Mouse (Mus musculus) hindbrain, embryonic 11.5 days (tissue): ENCODE data around the gene Mapkbp1. TPM values are rescaled to one million over a fixed set of nuclear protein-coding genes. Genes with fewer than 3 reads are reported as not detected.

Experiments
- ATAC-seq: fragments of 200-750 bp; cut with Nextera tagmentation; 2 replicates; pipeline ENCODE4 v1.8.0; 2017; ENCODE audit warnings: mild to moderate bottlenecking, moderate TSS enrichment, moderate library complexity; ENCODE audit not compliant: low FRiP score
- DNase-seq: peaks from one replicate; pipeline ENCODE4 v3.0.0-alpha.2; 2015; ENCODE audit warnings: low spot score
- H3K27ac ChIP-seq: fragments of 300-500 bp; sonication (generic); 2 replicates; pipeline ENCODE4 v1.5.1; 2014; ENCODE audit warnings: mild to moderate bottlenecking, low read depth, low read length
- H3K27me3 ChIP-seq: fragments of 300-500 bp; sonication (generic); 2 replicates; pipeline ENCODE4 v1.6.1; 2014; ENCODE audit warnings: mild to moderate bottlenecking, low read length, moderate library complexity, mixed read lengths; ENCODE audit not compliant: control insufficient read depth, insufficient read depth
- H3K36me3 ChIP-seq: fragments of 300-500 bp; sonication (generic); 2 replicates; pipeline ENCODE4 v1.6.1; 2014; ENCODE audit warnings: mild to moderate bottlenecking, low read length, moderate library complexity, mixed read lengths; ENCODE audit not compliant: control insufficient read depth, insufficient read depth
- H3K4me1 ChIP-seq: fragments of 300-500 bp; sonication (generic); replicated peaks from 2 replicates; pipeline ENCODE4 v1.6.1; 2014; ENCODE audit warnings: low read length, mixed read lengths; ENCODE audit not compliant: control insufficient read depth, insufficient read depth
- H3K4me2 ChIP-seq: fragments of 300-500 bp; sonication (generic); replicated peaks from 2 replicates; pipeline ENCODE4 v1.6.1; 2014; ENCODE audit warnings: mild to moderate bottlenecking, low read depth, low read length
- H3K4me3 ChIP-seq: fragments of 300-500 bp; sonication (generic); 2 replicates; pipeline ENCODE4 v1.5.1; 2014; ENCODE audit warnings: low read depth, low read length
- H3K9ac ChIP-seq: fragments of 300-500 bp; sonication (generic); 2 replicates; pipeline ENCODE4 v1.6.1; 2014; ENCODE audit warnings: low read depth, low read length
- H3K9me3 ChIP-seq: fragments of 300-500 bp; sonication (generic); 2 replicates; pipeline ENCODE4 v1.6.1; 2016; ENCODE audit warnings: low read length; ENCODE audit not compliant: control insufficient read depth
- whole genome bisulfite sequencing: fragments of 180-500 bp; shearing (Covaris S2); extraction: QIAGEN DNeasy Blood & Tissue Kit; methylation state at CpG from one replicate; pipeline ENCODE4 v1.1.7; 2014; 5-methylcytosine and 5-hydroxymethylcytosine counted together
- polyA plus RNA-seq: library from polyadenylated mRNA; unstranded; fragments of >200 nt; fragmentation: Nextera tagmentation; extraction: Ambion mirVana; gene quantifications from 2 replicates; pipeline ENCODE4 v1.2.1, GENCODE M21; 2014

The Mapkbp1 gene
- polyA plus RNA-seq, 1 experiment from 2014 or later: 4.4 TPM

- H3K4me2 ChIP-seq: no peak overlapping the region
- no peak overlapping the region for H3K9ac ChIP-seq
- H3K9me3 ChIP-seq: no peaks in the 10 kb centered on the region
- H3K36me3 ChIP-seq: no peaks in the 10 kb centered on the region
- H3K4me1 ChIP-seq: no peaks in the 10 kb centered on the region
- H3K27ac ChIP-seq: no peak overlapping the region
- 60% methylated on average over 6 of the region's 6 CpGs for WGBS
- no peaks in the 10 kb centered on the region for H3K27me3 ChIP-seq
- ATAC-seq: no peak
- H3K4me3 ChIP-seq: no peak overlapping the region
- no peak for DNase-seq
Measured at GRCm38 (mm10) chr2:120051405-120051804, 78.9 kb downstream of the Mapkbp1 start.

GRCm38 (mm10) chr2:120054771-120055552 is 82.5 kb downstream of the Mapkbp1 start:
- WGBS: 88% methylated on average over 12 of the region's 12 CpGs
- H3K9me3 ChIP-seq: no peaks in the 10 kb centered on the region
- no peaks in the 10 kb centered on the region for H3K4me1 ChIP-seq
- H3K9ac ChIP-seq: no peak overlapping the region
- no peak for DNase-seq
- ATAC-seq: no peak
- H3K4me2 ChIP-seq: no peak overlapping the region
- H3K4me3 ChIP-seq: no peak overlapping the region
- no peaks in the 10 kb centered on the region for H3K27me3 ChIP-seq
- H3K27ac ChIP-seq: no peak overlapping the region
- no peaks in the 10 kb centered on the region for H3K36me3 ChIP-seq

GRCm38 (mm10) chr2:120055923-120056322 is 83.4 kb downstream of the Mapkbp1 start:
- ATAC-seq (no peak), DNase-seq (no peak)
- no peaks in the 10 kb centered on the region for H3K4me1 ChIP-seq
- no peak overlapping the region for H3K9ac ChIP-seq
- WGBS: 90% methylated on average over 10 of the region's 10 CpGs
- no peaks in the 10 kb centered on the region for H3K36me3 ChIP-seq
- H3K4me2 ChIP-seq: no peak overlapping the region
- no peak overlapping the region for H3K4me3 ChIP-seq
- no peak overlapping the region for H3K27ac ChIP-seq
- no peaks in the 10 kb centered on the region for H3K9me3 ChIP-seq
- H3K27me3 ChIP-seq: no peaks in the 10 kb centered on the region

GRCm38 (mm10) chr2:120058818-120059217 is 86.3 kb downstream of the Mapkbp1 start:
- no peak overlapping the region for H3K27ac ChIP-seq
- no peak for ATAC-seq
- 87% methylated on average over 4 of the region's 4 CpGs for WGBS

GRCm38 (mm10) chr2:120059466-120059865 is 87.0 kb downstream of the Mapkbp1 start:
- DNase-seq (no peak), ATAC-seq (no peak)
- no peaks in the 10 kb centered on the region for H3K27me3 ChIP-seq
- H3K36me3 ChIP-seq: no peaks in the 10 kb centered on the region
- H3K27ac ChIP-seq: no peak overlapping the region
- H3K4me3 ChIP-seq: no peak overlapping the region
- H3K4me1 ChIP-seq: no peaks in the 10 kb centered on the region
- H3K9ac ChIP-seq: no peak overlapping the region
- H3K4me2 ChIP-seq: no peak overlapping the region
- no peaks in the 10 kb centered on the region for H3K9me3 ChIP-seq
- WGBS: 81% methylated on average over 3 of the region's 3 CpGs

More at GRCm38 (mm10) chr2:120058818-120059217, 86.3 kb downstream of the Mapkbp1 start:
- no peaks in the 10 kb centered on the region for H3K36me3 ChIP-seq
- no peaks in the 10 kb centered on the region for H3K27me3 ChIP-seq
- no peak overlapping the region for H3K4me3 ChIP-seq
- no peaks in the 10 kb centered on the region for H3K4me1 ChIP-seq
- H3K9me3 ChIP-seq: no peaks in the 10 kb centered on the region
- DNase-seq: no peak
- H3K9ac ChIP-seq: no peak overlapping the region
- no peak overlapping the region for H3K4me2 ChIP-seq

- H3K9ac ChIP-seq: no peak overlapping the region
- no peak for DNase-seq
- no peaks in the 10 kb centered on the region for H3K4me1 ChIP-seq
- H3K4me3 ChIP-seq: no peak overlapping the region
- no peaks in the 10 kb centered on the region for H3K36me3 ChIP-seq
- no peaks in the 10 kb centered on the region for H3K27me3 ChIP-seq
- no peak overlapping the region for H3K4me2 ChIP-seq
- H3K27ac ChIP-seq: no peak overlapping the region
- 68% methylated on average over 6 of the region's 6 CpGs for whole genome bisulfite sequencing
- no peak for ATAC-seq
- no peaks in the 10 kb centered on the region for H3K9me3 ChIP-seq
Measured at GRCm38 (mm10) chr2:120060190-120060589, 87.7 kb downstream of the Mapkbp1 start.

- no peaks in the 10 kb centered on the region for H3K27me3 ChIP-seq
- ATAC-seq (no peak), DNase-seq (no peak)
- H3K4me1 ChIP-seq: no peaks in the 10 kb centered on the region
- H3K9me3 ChIP-seq: no peaks in the 10 kb centered on the region
- no peaks in the 10 kb centered on the region for H3K36me3 ChIP-seq
- no peak overlapping the region for H3K9ac ChIP-seq
- H3K4me3 ChIP-seq: no peak overlapping the region
- no peak overlapping the region for H3K4me2 ChIP-seq
- 70% methylated on average over 9 of the region's 9 CpGs for WGBS
- no peak overlapping the region for H3K27ac ChIP-seq
Measured at GRCm38 (mm10) chr2:120060651-120061050, 88.2 kb downstream of the Mapkbp1 start.

GRCm38 (mm10) chr2:120062248-120062647 is 89.7 kb downstream of the Mapkbp1 start:
- H3K27me3 ChIP-seq: no peaks in the 10 kb centered on the region
- WGBS: 86% methylated on average over 8 of the region's 8 CpGs
- no peak for ATAC-seq
- H3K4me2 ChIP-seq: no peak overlapping the region
- H3K27ac ChIP-seq: no peak overlapping the region
- no peak overlapping the region for H3K4me3 ChIP-seq
- no peak for DNase-seq
- H3K9me3 ChIP-seq: no peaks in the 10 kb centered on the region
- H3K9ac ChIP-seq: no peak overlapping the region
- no peaks in the 10 kb centered on the region for H3K36me3 ChIP-seq
- no peaks in the 10 kb centered on the region for H3K4me1 ChIP-seq

GRCm38 (mm10) chr2:120064639-120065038 is 92.1 kb downstream of the Mapkbp1 start:
- H3K4me3 ChIP-seq: no peak overlapping the region
- no peaks in the 10 kb centered on the region for H3K36me3 ChIP-seq
- DNase-seq (no peak), ATAC-seq (no peak)
- no peaks in the 10 kb centered on the region for H3K4me1 ChIP-seq
- H3K9ac ChIP-seq: no peak overlapping the region
- H3K27ac ChIP-seq: no peak overlapping the region
- no peak overlapping the region for H3K4me2 ChIP-seq
- H3K9me3 ChIP-seq: no peaks in the 10 kb centered on the region
- 82% methylated on average over 6 of the region's 6 CpGs for WGBS
- no peaks in the 10 kb centered on the region for H3K27me3 ChIP-seq
